Mouse (Mus musculus): ENCODE data around the gene Zg16. TPM values are rescaled to one million over a fixed set of nuclear protein-coding genes. Genes with fewer than 3 reads are reported as not detected.
A peak's percentile ranks its signal among the peaks of the same experiment; 100 is the strongest.

Gene Zg16
- polyA plus RNA-seq, 1 experiment: 1.2 TPM

GRCm38 (mm10) chr7:127077692-127078091 is 9.4 kb downstream of the Zg16 start:
- no peaks in the 10 kb centered on the region for H3K36me3 ChIP-seq (ENCODE audit: control insufficient read depth, insufficient read depth, low read length)
- H3K27ac ChIP-seq (ENCODE audit: control insufficient read depth, insufficient read depth, low read length): no peak overlapping the region
- WGBS: 82% methylated on average over 3 of the region's 3 CpGs
- no peak for TF ChIP-seq CTCF (IDR thresholded peaks at IDR 0.05; ENCODE audit: borderline replicate concordance, control insufficient read depth, extremely low read depth, insufficient read depth, low read length, poor library complexity)
- TF ChIP-seq POLR2A (IDR thresholded peaks at IDR 0.05; ENCODE audit: control insufficient read depth, extremely low read depth, insufficient read depth, low read length, poor library complexity): no peak
- peaks cover 37% of the 10 kb centered on the region for H3K4me1 ChIP-seq (replicated peaks; ENCODE audit: control insufficient read depth, insufficient read depth, low read length)
- no peak overlapping the region for H3K4me3 ChIP-seq (ENCODE audit: control insufficient read depth, insufficient read depth, low read length)
- no peaks in the 10 kb centered on the region for H3K27me3 ChIP-seq (ENCODE audit: control insufficient read depth, insufficient read depth, low read length)
- DNase-seq: peak; percentile 47

GRCm38 (mm10) chr7:127076188-127076587 is 10.9 kb downstream of the Zg16 start:
- 96% methylated on average over 5 of the region's 5 CpGs for WGBS
- Histone ChIP-seq H3K4me3 (ENCODE audit: control insufficient read depth, insufficient read depth, low read length) (no peak overlapping the region), H3K4me1 (replicated peaks; ENCODE audit: control insufficient read depth, insufficient read depth, low read length) (peaks cover 27% of the 10 kb centered on the region), H3K27me3 (ENCODE audit: control insufficient read depth, insufficient read depth, low read length) (no peaks in the 10 kb centered on the region), H3K27ac (ENCODE audit: control insufficient read depth, insufficient read depth, low read length) (no peak overlapping the region), H3K36me3 (ENCODE audit: control insufficient read depth, insufficient read depth, low read length) (no peaks in the 10 kb centered on the region)
- no peak for DNase-seq
- TF ChIP-seq POLR2A (IDR thresholded peaks at IDR 0.05; ENCODE audit: control insufficient read depth, extremely low read depth, insufficient read depth, low read length, poor library complexity): no peak

- no peak for DNase-seq
- no peak overlapping the region for H3K27ac ChIP-seq (ENCODE audit: control insufficient read depth, insufficient read depth, low read length)
- WGBS: 96% methylated on average over 4 of the region's 4 CpGs
- TF ChIP-seq CTCF (IDR thresholded peaks at IDR 0.05; ENCODE audit: borderline replicate concordance, control insufficient read depth, extremely low read depth, insufficient read depth, low read length, poor library complexity) (no peak), POLR2A (IDR thresholded peaks at IDR 0.05; ENCODE audit: control insufficient read depth, extremely low read depth, insufficient read depth, low read length, poor library complexity) (no peak)
- H3K4me1 ChIP-seq (replicated peaks; ENCODE audit: control insufficient read depth, insufficient read depth, low read length): peaks cover 13% of the 10 kb centered on the region
- no peaks in the 10 kb centered on the region for H3K36me3 ChIP-seq (ENCODE audit: control insufficient read depth, insufficient read depth, low read length)
- no peaks in the 10 kb centered on the region for H3K27me3 ChIP-seq (ENCODE audit: control insufficient read depth, insufficient read depth, low read length)
- H3K4me3 ChIP-seq (ENCODE audit: control insufficient read depth, insufficient read depth, low read length): no peak overlapping the region
Measured at GRCm38 (mm10) chr7:127073221-127073620, 13.9 kb downstream of the Zg16 start.

GRCm38 (mm10) chr7:127070871-127071413 is 16.2 kb downstream of the Zg16 start:
- no peaks in the 10 kb centered on the region for H3K36me3 ChIP-seq (ENCODE audit: control insufficient read depth, insufficient read depth, low read length)
- H3K27me3 ChIP-seq (ENCODE audit: control insufficient read depth, insufficient read depth, low read length): no peaks in the 10 kb centered on the region
- WGBS: 75% methylated on average over 4 of the region's 4 CpGs
- TF ChIP-seq POLR2A (IDR thresholded peaks at IDR 0.05; ENCODE audit: control insufficient read depth, extremely low read depth, insufficient read depth, low read length, poor library complexity) (no peak), CTCF (IDR thresholded peaks at IDR 0.05; ENCODE audit: borderline replicate concordance, control insufficient read depth, extremely low read depth, insufficient read depth, low read length, poor library complexity) (no peak)
- DNase-seq: no peak
- no peak overlapping the region for H3K27ac ChIP-seq (ENCODE audit: control insufficient read depth, insufficient read depth, low read length)
- no peak overlapping the region for H3K4me3 ChIP-seq (ENCODE audit: control insufficient read depth, insufficient read depth, low read length)
- H3K4me1 ChIP-seq (replicated peaks; ENCODE audit: control insufficient read depth, insufficient read depth, low read length): peaks cover 2% of the 10 kb centered on the region; the same call in 1 of the 2 replicates

GRCm38 (mm10) chr7:127066317-127066716 is 20.8 kb downstream of the Zg16 start:
- H3K36me3 ChIP-seq (ENCODE audit: control insufficient read depth, insufficient read depth, low read length): no peaks in the 10 kb centered on the region
- no peak overlapping the region for H3K27ac ChIP-seq (ENCODE audit: control insufficient read depth, insufficient read depth, low read length)
- no peaks in the 10 kb centered on the region; the same call in 1 of the 2 replicates for H3K4me1 ChIP-seq (replicated peaks; ENCODE audit: control insufficient read depth, insufficient read depth, low read length)
- H3K4me3 ChIP-seq (ENCODE audit: control insufficient read depth, insufficient read depth, low read length): no peak overlapping the region
- WGBS: 95% methylated on average over 4 of the region's 4 CpGs
- H3K27me3 ChIP-seq (ENCODE audit: control insufficient read depth, insufficient read depth, low read length): no peaks in the 10 kb centered on the region
- TF ChIP-seq CTCF (IDR thresholded peaks at IDR 0.05; ENCODE audit: borderline replicate concordance, control insufficient read depth, extremely low read depth, insufficient read depth, low read length, poor library complexity): no peak
- no peak for TF ChIP-seq POLR2A (IDR thresholded peaks at IDR 0.05; ENCODE audit: control insufficient read depth, extremely low read depth, insufficient read depth, low read length, poor library complexity)
- no peak for DNase-seq

- Histone ChIP-seq H3K4me3 (ENCODE audit: control insufficient read depth, insufficient read depth, low read length) (no peak overlapping the region), H3K4me1 (replicated peaks; ENCODE audit: control insufficient read depth, insufficient read depth, low read length) (no peaks in the 10 kb centered on the region), H3K36me3 (ENCODE audit: control insufficient read depth, insufficient read depth, low read length) (no peaks in the 10 kb centered on the region), H3K27ac (ENCODE audit: control insufficient read depth, insufficient read depth, low read length) (no peak overlapping the region), H3K27me3 (ENCODE audit: control insufficient read depth, insufficient read depth, low read length) (no peaks in the 10 kb centered on the region)
- DNase-seq: no peak
- TF ChIP-seq CTCF (IDR thresholded peaks at IDR 0.05; ENCODE audit: borderline replicate concordance, control insufficient read depth, extremely low read depth, insufficient read depth, low read length, poor library complexity) (no peak), POLR2A (IDR thresholded peaks at IDR 0.05; ENCODE audit: control insufficient read depth, extremely low read depth, insufficient read depth, low read length, poor library complexity) (no peak)
- 78% methylated on average over 6 of the region's 6 CpGs for WGBS
Measured at GRCm38 (mm10) chr7:127065538-127065937, 21.6 kb downstream of the Zg16 start.

GRCm38 (mm10) chr7:127055026-127055585 is 32.0 kb downstream of the Zg16 start:
- 82% methylated on average over 5 of the region's 5 CpGs for WGBS
- no peak overlapping the region for H3K4me3 ChIP-seq (ENCODE audit: control insufficient read depth, insufficient read depth, low read length)
- DNase-seq: no peak

More at GRCm38 (mm10) chr7:127055026-127055585, 32.0 kb downstream of the Zg16 start:
- no peaks in the 10 kb centered on the region; the same call in 1 of the 2 replicates for H3K4me1 ChIP-seq (replicated peaks; ENCODE audit: control insufficient read depth, insufficient read depth, low read length)
- H3K27ac ChIP-seq (ENCODE audit: control insufficient read depth, insufficient read depth, low read length): no peak overlapping the region
- no peaks in the 10 kb centered on the region for H3K36me3 ChIP-seq (ENCODE audit: control insufficient read depth, insufficient read depth, low read length)
- TF ChIP-seq POLR2A (IDR thresholded peaks at IDR 0.05; ENCODE audit: control insufficient read depth, extremely low read depth, insufficient read depth, low read length, poor library complexity): no peak
- no peak for TF ChIP-seq CTCF (IDR thresholded peaks at IDR 0.05; ENCODE audit: borderline replicate concordance, control insufficient read depth, extremely low read depth, insufficient read depth, low read length, poor library complexity)
- no peaks in the 10 kb centered on the region for H3K27me3 ChIP-seq (ENCODE audit: control insufficient read depth, insufficient read depth, low read length)
